Mouse (Mus musculus) heart, postnatal 36 days (tissue): ENCODE results near the gene Arhgdib. TPM values are rescaled to one million over a fixed set of nuclear protein-coding genes. Genes with fewer than 3 reads are reported as not detected.

Experiments used
- DNase-seq, 2 experiments: peaks; one replicate each; pipeline ENCODE4 v3.0.0; 2021 to 2022
- intact Hi-C: fragments of 180-260 bp; cut with DNase I; formaldehyde crosslinking; loops from one replicate; pipeline ENCODE4 v1.15.1; 2025
- total RNA-seq, 2 experiments: library from RNA; stranded (reverse); gene quantifications; 2 replicates each; pipeline ENCODE4 v1.2.3; 2021

Arhgdib gene
- total RNA-seq, 2 experiments from 2014 or later = 25.5 to 27.2 TPM

GRCm38 (mm10) chr6:136954715-136955114 lies 13.0 kb upstream of the Arhgdib start:
- intact Hi-C loops = no loop called here
- no peak for DNase-seq

GRCm38 (mm10) chr6:136954192-136954591 lies 12.5 kb upstream of the Arhgdib start:
- intact Hi-C loops = no loop called here
- DNase-seq = no peak

GRCm38 (mm10) chr6:136952930-136953329 lies 11.2 kb upstream of the Arhgdib start:
- intact Hi-C loops = no loop called here
- no peak for DNase-seq

DNA sequence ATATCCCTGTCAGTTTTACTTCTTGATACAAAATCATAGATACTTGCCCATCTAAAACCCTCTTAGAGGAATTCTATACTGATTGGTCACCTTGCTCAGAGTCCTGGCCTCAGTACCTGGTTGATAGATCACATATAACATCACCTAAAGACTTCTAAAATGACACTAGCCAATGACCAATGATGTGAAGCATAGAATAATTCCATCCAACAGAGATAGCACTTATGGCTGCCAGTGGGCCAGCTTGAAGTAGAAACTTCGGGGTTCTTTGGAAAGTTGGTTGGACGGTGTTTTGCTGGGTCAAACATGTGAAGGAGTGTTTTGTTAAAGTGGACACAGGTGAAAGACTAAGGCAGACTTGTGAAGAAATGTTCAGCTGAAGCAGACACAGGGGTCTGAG lies 8.5 kb upstream of the Arhgdib start:
- DNase-seq = no peak
- intact Hi-C loops = no loop called here

- no peak for DNase-seq
- intact Hi-C loops = no loop called here
These were observed 6.0 kb upstream of the Arhgdib start for GRCm38 (mm10) chr6:136947716-136948115.

- no peak for DNase-seq
- intact Hi-C loops = no loop called here
These were observed 5.2 kb upstream of the Arhgdib start for GRCm38 (mm10) chr6:136946943-136947342.

DNA sequence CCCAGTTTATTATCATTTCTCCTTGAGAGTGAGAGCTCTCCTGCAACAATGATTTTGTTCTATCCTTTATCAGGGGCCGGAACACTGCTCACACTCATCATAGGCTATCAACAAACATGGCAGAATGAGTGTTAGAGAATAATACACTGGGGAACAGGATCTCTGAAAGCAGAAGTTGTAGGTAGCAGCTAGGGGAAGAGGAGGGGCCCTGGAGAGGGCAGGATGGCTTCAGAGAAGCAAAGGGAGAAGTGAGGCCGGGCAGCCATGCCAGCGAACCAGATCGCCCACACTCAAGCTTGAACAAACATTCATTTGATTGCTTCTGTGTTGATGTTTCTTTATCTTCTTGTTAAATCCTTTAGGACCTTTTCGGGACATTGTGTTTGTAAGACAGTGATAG lies 4.5 kb upstream of the Arhgdib start:
- DNase-seq = no peak
- intact Hi-C loops = no loop called here

DNA sequence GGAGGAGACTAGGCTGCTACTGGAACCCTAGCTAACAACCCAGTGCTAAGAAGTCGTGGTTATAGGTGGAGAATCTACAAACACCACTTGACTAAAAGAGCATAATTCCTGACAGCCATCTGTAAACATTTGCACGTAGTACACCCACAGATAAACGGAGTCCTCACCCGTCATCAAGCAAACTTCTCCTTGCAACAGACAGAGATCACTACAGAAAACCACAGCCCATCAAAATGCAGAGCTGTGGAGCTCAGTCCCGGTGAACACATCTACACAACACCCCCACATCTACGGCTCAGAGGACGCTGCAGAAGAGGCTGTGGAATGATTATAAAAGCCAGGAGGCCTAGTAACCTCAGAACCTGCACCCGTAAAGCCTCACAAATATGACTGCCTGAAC lies 2.8 kb upstream of the Arhgdib start:
- no peak for DNase-seq
- intact Hi-C loops = no loop called here

GRCm38 (mm10) chr6:136943392-136943791 lies 1.7 kb upstream of the Arhgdib start:
- no peak for DNase-seq
- intact Hi-C loops = no loop called here

DNA sequence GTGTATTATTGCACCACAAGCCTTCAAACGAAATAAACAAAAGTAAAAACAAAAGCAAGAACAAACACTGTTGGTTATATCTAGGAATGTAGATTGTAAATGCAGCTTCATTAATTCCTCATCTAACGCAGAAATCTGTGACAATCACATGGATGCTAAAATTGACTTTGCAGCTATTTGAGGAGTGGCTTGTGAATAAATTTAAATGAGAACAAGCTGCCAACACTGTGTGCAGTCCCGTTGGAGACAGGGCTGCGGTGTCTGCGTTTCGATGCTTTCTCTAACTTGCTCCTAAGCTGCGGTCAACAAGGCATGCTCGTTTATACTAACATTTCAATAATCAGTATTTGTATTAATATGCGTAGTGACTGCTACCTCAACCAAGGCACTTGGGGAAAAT lies 581 bp upstream of the Arhgdib start:
- intact Hi-C loops = no loop called here
- DNase-seq = no peak

GRCm38 (mm10) chr6:136940188-136940960 lies 1.3 kb downstream of the Arhgdib start:
- intact Hi-C loops = no loop called here

GRCm38 (mm10) chr6:136939326-136940187 lies 2.1 kb downstream of the Arhgdib start:
- intact Hi-C loops = no loop called here
- no peak for DNase-seq

More at GRCm38 (mm10) chr6:136940188-136940960, 1.3 kb downstream of the Arhgdib start:
- peak; percentile 15 to 30 for DNase-seq

DNA sequence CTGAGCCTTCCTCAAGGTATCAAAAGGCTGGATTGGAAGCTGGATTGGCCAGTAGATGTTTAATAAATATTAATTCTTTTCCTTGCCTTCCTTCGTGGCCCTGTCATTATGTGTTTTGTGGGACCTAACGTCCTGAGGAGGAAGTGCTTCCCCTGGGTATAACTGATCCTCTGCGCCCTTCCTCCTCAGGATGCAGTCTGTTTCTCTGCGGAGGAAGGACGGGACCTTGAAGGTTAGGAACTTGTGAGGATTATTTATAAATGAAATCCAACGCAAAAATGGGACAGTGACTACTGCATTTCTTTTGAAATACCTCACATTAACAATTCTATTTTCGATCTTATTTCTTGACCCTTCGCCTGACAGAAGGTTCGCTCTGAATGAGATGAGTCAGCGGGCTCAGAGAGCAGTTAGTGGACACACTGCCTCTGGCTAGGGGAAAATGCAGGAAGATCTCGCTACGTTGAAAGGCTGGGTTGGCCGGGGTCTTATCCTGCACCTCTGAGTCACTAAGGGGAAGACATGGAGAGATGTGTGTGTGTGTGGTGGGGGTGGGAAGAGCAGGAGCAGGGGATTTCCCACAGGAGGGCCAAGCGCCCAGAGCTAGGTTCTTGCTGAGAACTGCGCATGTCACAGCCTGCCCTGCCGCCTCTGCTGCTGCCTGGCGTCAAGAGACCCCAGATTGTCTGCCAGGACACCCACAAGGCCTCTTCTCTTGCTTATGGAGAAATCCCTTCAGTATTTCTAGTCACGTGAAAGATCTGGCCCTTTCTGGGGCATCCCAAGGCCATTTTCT lies 3.2 kb downstream of the Arhgdib start:
- intact Hi-C loops = no loop called here
- peak; percentile 49 to 52 for DNase-seq

- DNase-seq = no peak
- intact Hi-C loops = no loop called here
These were observed 4.6 kb downstream of the Arhgdib start for GRCm38 (mm10) chr6:136937117-136937516.

GRCm38 (mm10) chr6:136936361-136936760 lies 5.3 kb downstream of the Arhgdib start:
- intact Hi-C loops = no loop called here

GRCm38 (mm10) chr6:136935233-136935632 lies 6.5 kb downstream of the Arhgdib start:
- intact Hi-C loops = no loop called here

More at GRCm38 (mm10) chr6:136936361-136936760, 5.3 kb downstream of the Arhgdib start:
- DNase-seq = no peak

GRCm38 (mm10) chr6:136934068-136934467 lies 7.6 kb downstream of the Arhgdib start:
- intact Hi-C loops = no loop called here
- DNase-seq = no peak

More at GRCm38 (mm10) chr6:136935233-136935632, 6.5 kb downstream of the Arhgdib start:
- DNase-seq = no peak

- DNase-seq = no peak
- intact Hi-C loops = no loop called here
These were observed 10.5 kb downstream of the Arhgdib start for GRCm38 (mm10) chr6:136931246-136931645.

- intact Hi-C loops = no loop called here
- peak; percentile 42 to 43 for DNase-seq
These were observed 11.0 kb downstream of the Arhgdib start for GRCm38 (mm10) chr6:136930677-136931076.

- DNase-seq = no peak
- intact Hi-C loops = no loop called here
These were observed 14.1 kb downstream of the Arhgdib start for GRCm38 (mm10) chr6:136927626-136928025.

GRCm38 (mm10) chr6:136925049-136925448 lies 16.6 kb downstream of the Arhgdib start:
- intact Hi-C loops = no loop called here
- DNase-seq = no peak
